In the genomic region with DNA sequence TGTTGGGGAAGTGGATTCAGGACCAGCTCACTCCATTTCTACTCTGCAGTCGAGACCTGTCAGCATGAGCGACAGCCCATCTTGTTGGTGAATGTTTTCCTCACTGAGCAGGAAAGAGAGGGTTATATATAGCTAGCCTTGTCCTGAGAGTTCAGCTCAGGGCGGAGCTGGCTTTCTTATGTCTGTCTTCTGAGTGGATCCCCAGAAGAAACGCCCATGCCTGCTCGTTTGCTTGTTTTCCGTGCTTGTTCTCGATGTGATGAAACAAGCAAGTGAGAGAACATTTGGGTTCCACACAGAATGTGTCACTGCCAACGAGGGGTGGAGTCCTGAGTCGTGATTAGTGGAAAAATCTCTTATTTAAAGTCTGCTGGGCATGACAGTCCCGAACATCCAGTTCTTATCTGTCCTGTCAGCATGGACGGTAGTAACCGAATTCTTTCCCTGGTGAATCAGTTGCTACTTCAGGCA, we compare ENCODE assay signal across 13 mouse cellular contexts. TPM values are rescaled to one million over a fixed set of nuclear protein-coding genes. Genes with fewer than 3 reads are reported as not detected.
DNase-seq lines count a peak whose midpoint lies in the region; ATAC-seq lines count a peak whose summit lies in the region.
"Had no signal": no experiment of that assay in that cellular context is flagged by ENCODE, and none has a peak within 500 bp of the region (broad histone marks: within the 10 kb centered on the region; RNA-seq: fewer than 3 reads in every experiment).

No protein-coding gene starts in this region.

- DNase-seq in kidney, adult 9 months, result peak; percentile 46
- DNase-seq in kidney, postnatal 10 days, result no peak
- DNase-seq in heart, adult 11 months, result peak; percentile 98
- peak; percentile 59 to 60 for DNase-seq in heart, postnatal 14 days
- peak; percentile 75 for DNase-seq in lung, postnatal 25 days (ENCODE audit: low spot score)
- DNase-seq in left cerebral cortex, adult 18-20 months (ENCODE audit: low spot score in 2 of 2), result no peak
- DNase-seq in hindbrain, embryonic 11.5 days (ENCODE audit: low spot score), result no peak
- no peak for DNase-seq in spleen, postnatal 36 days (ENCODE audit: low spot score in 2 of 2)
- DNase-seq: cerebellum, postnatal 25 days; thymus, postnatal 14 days had no signal

- H3K27me3 ChIP-seq in hindbrain, embryonic 11.5 days (ENCODE audit: control insufficient read depth, insufficient read depth, low read length), result no peaks in the 10 kb centered on the region
- H3K27me3 ChIP-seq: CH12.LX; hindbrain, embryonic 12.5 days had no signal

- no peak overlapping the region for H3K4me2 ChIP-seq in hindbrain, embryonic 11.5 days (replicated peaks; ENCODE audit: low read depth, low read length)
- H3K4me2 ChIP-seq: hindbrain, embryonic 12.5 days had no signal

- no peaks in the 10 kb centered on the region for H3K4me1 ChIP-seq in hindbrain, embryonic 11.5 days (replicated peaks; ENCODE audit: control insufficient read depth, insufficient read depth, low read length)
- H3K4me1 ChIP-seq: hindbrain, embryonic 12.5 days had no signal

- no peak overlapping the region for H3K27ac ChIP-seq in hindbrain, embryonic 11.5 days (ENCODE audit: low read depth, low read length)
- H3K27ac ChIP-seq: hindbrain, embryonic 12.5 days had no signal

- intact Hi-C loops in heart, postnatal 14 days (cut with DNase I), result loop anchor here (10.0 kb wide), 1 partner anchor 282 kb away; no protein-coding TSS in a partner anchor

- no peak overlapping the region for H3K9ac ChIP-seq in hindbrain, embryonic 11.5 days (ENCODE audit: low read depth, low read length)
- H3K9ac ChIP-seq: hindbrain, embryonic 12.5 days had no signal

- H3K36me3 ChIP-seq in hindbrain, embryonic 11.5 days (ENCODE audit: control insufficient read depth, insufficient read depth, low read length), result no peaks in the 10 kb centered on the region; the same call in 1 of the 2 replicates

- 81% methylated on average over 12 of the region's 12 CpGs for WGBS in hindbrain, embryonic 11.5 days

- H3K4me3 ChIP-seq in hindbrain, embryonic 11.5 days (ENCODE audit: low read depth, low read length), result no peak overlapping the region
- H3K4me3 ChIP-seq: hindbrain, embryonic 12.5 days had no signal

- no peaks in the 10 kb centered on the region for H3K9me3 ChIP-seq in hindbrain, embryonic 11.5 days (ENCODE audit: control insufficient read depth, low read length)
- H3K9me3 ChIP-seq: hindbrain, embryonic 12.5 days had no signal

- ATAC-seq in hindbrain, embryonic 11.5 days (ENCODE audit: low FRiP score), result no peak

RNA-seq across cellular contexts. Expression of a gene that starts 31.6 kb away (rescaled TPM):
- under 1 TPM in 1 of 2 experiments, not detected in 1; 0.29 TPM for total RNA-seq in heart, postnatal 14 days (2021)
- not detected for total RNA-seq in left cerebral cortex, adult 18-20 months (2021)
- 0.43 and 1.5 TPM in 2 replicates for polyA plus RNA-seq in hindbrain, embryonic 11.5 days (2014; fragmentation: Nextera tagmentation; extraction: Ambion mirVana)
- total RNA-seq: CH12.LX had no signal

RNA-seq across cellular contexts. Expression of a gene that starts 38.7 kb away (rescaled TPM):
- total RNA-seq in heart, postnatal 14 days (2021), result not detected
- total RNA-seq in left cerebral cortex, adult 18-20 months (2021), result 1 to 10 TPM in 1 of 2 experiments, not detected in 1; 1.9 TPM
- polyA plus RNA-seq in hindbrain, embryonic 11.5 days (2014; fragmentation: Nextera tagmentation; extraction: Ambion mirVana), result not detected in 2 replicates
- total RNA-seq: CH12.LX had no signal
- polyA plus RNA-seq: hindbrain, embryonic 12.5 days had no signal

RNA-seq across cellular contexts. Expression of a gene that starts 43.8 kb away (rescaled TPM):
- under 1 TPM in 1 of 2 experiments, not detected in 1; 0.12 TPM for total RNA-seq in heart, postnatal 14 days (2021)
- not detected for total RNA-seq in left cerebral cortex, adult 18-20 months (2021)
- not detected in 2 replicates for polyA plus RNA-seq in hindbrain, embryonic 11.5 days (2014; fragmentation: Nextera tagmentation; extraction: Ambion mirVana)
- total RNA-seq: CH12.LX; layer of hippocampus, postnatal 25 days had no signal
- polyA plus RNA-seq: hindbrain, embryonic 12.5 days had no signal

Comparison
In these comparisons a context has a peak if more than half of its experiments do, and no peak if none do; other contexts are left out.
1. DNase-seq: peak in kidney, adult 9 months (single experiment), heart, adult 11 months (single experiment), heart, postnatal 14 days (2 of 2) and lung, postnatal 25 days (single experiment); none in kidney, postnatal 10 days (single experiment), left cerebral cortex, adult 18-20 months (0 of 2), hindbrain, embryonic 11.5 days (single experiment) and spleen, postnatal 36 days (0 of 2).